Mouse (Mus musculus): ENCODE measurements around the gene Ppp2r2c. TPM values are rescaled to one million over a fixed set of nuclear protein-coding genes. Genes with fewer than 3 reads are reported as not detected.

The Ppp2r2c gene
- polyA plus RNA-seq (2015; fragmentation: Nextera tagmentation; extraction: Ambion mirVana), result 0.74 and 0.83 TPM in 2 replicates

GRCm38 (mm10) chr5:36868266-36869090, at the start of gene Ppp2r2c:
Ppp2r2c (plus strand) TSS chr5:36868513.
- Histone ChIP-seq H3K36me3 (no peaks in the 10 kb centered on the region), H3K4me1 (peaks cover 22% of the 10 kb centered on the region), H3K9ac (no peak within 1 kb of the TSS), H3K27ac (no peak within 1 kb of the TSS), H3K9me3 (no peaks in the 10 kb centered on the region), H3K4me3 (peak within 1 kb of the TSS; percentile 45), H3K4me2 (peak within 1 kb of the TSS; percentile 84), H3K27me3 (peaks cover 98% of the 10 kb centered on the region)
- ATAC-seq (ENCODE audit: insufficient number of reproducible peaks, low FRiP score, low TSS enrichment, low read depth), result no peak
- WGBS, result under 1% methylated on average over 85 of the region's 108 CpGs

GRCm38 (mm10) chr5:36819742-36820141, 48.6 kb upstream of the Ppp2r2c start:
- no peak for ATAC-seq (ENCODE audit: insufficient number of reproducible peaks, low FRiP score, low TSS enrichment, low read depth)

GRCm38 (mm10) chr5:36820142-36820541, 48.2 kb upstream of the Ppp2r2c start:
- H3K9me3 ChIP-seq, result no peaks in the 10 kb centered on the region
- H3K27ac ChIP-seq, result no peak overlapping the region
- no peaks in the 10 kb centered on the region for H3K4me1 ChIP-seq
- H3K27me3 ChIP-seq, result no peaks in the 10 kb centered on the region
- no peak overlapping the region for H3K4me2 ChIP-seq
- H3K4me3 ChIP-seq, result no peak overlapping the region
- no peak overlapping the region for H3K9ac ChIP-seq
- H3K36me3 ChIP-seq, result peaks cover 29% of the 10 kb centered on the region
- no peak for ATAC-seq (ENCODE audit: insufficient number of reproducible peaks, low FRiP score, low TSS enrichment, low read depth)
- WGBS, result 42% methylated on average over 6 of the region's 6 CpGs

More at GRCm38 (mm10) chr5:36819742-36820141, 48.6 kb upstream of the Ppp2r2c start:
- H3K27me3 ChIP-seq, result no peaks in the 10 kb centered on the region
- WGBS, result 82% methylated on average over 5 of the region's 5 CpGs
- H3K27ac ChIP-seq, result no peak overlapping the region
- no peak overlapping the region for H3K9ac ChIP-seq
- H3K36me3 ChIP-seq, result peaks cover 29% of the 10 kb centered on the region
- no peak overlapping the region for H3K4me2 ChIP-seq
- H3K4me3 ChIP-seq, result no peak overlapping the region
- H3K4me1 ChIP-seq, result no peaks in the 10 kb centered on the region
- H3K9me3 ChIP-seq, result no peaks in the 10 kb centered on the region

GRCm38 (mm10) chr5:36822907-36823306, 45.4 kb upstream of the Ppp2r2c start:
- H3K4me2 ChIP-seq, result no peak overlapping the region
- H3K9ac ChIP-seq, result no peak overlapping the region
- no peak for ATAC-seq (ENCODE audit: insufficient number of reproducible peaks, low FRiP score, low TSS enrichment, low read depth)
- no peak overlapping the region for H3K4me3 ChIP-seq
- H3K4me1 ChIP-seq, result no peaks in the 10 kb centered on the region
- H3K27me3 ChIP-seq, result no peaks in the 10 kb centered on the region
- 80% methylated on average over 4 of the region's 4 CpGs for WGBS
- H3K36me3 ChIP-seq, result peaks cover 25% of the 10 kb centered on the region
- no peak overlapping the region for H3K27ac ChIP-seq
- H3K9me3 ChIP-seq, result no peaks in the 10 kb centered on the region

GRCm38 (mm10) chr5:36829098-36829497, 39.2 kb upstream of the Ppp2r2c start:
- Histone ChIP-seq H3K4me2 (no peak overlapping the region), H3K9ac (no peak overlapping the region), H3K4me3 (no peak overlapping the region), H3K36me3 (peaks cover 2% of the 10 kb centered on the region; the same call in 1 of the 2 replicates), H3K27me3 (no peaks in the 10 kb centered on the region), H3K9me3 (no peaks in the 10 kb centered on the region), H3K4me1 (peaks cover 13% of the 10 kb centered on the region), H3K27ac (no peak overlapping the region)
- ATAC-seq (ENCODE audit: insufficient number of reproducible peaks, low FRiP score, low TSS enrichment, low read depth), result no peak
- WGBS, result 80% methylated on average over 4 of the region's 4 CpGs

- no peaks in the 10 kb centered on the region for H3K27me3 ChIP-seq
- peak; percentile 66; the same call in 1 of the 2 replicates for ATAC-seq (ENCODE audit: insufficient number of reproducible peaks, low FRiP score, low TSS enrichment, low read depth)
- H3K9me3 ChIP-seq, result no peaks in the 10 kb centered on the region
- H3K4me1 ChIP-seq, result peaks cover 13% of the 10 kb centered on the region
- WGBS, result 3% methylated on average over 46 of the region's 46 CpGs
- no peak within 1 kb of the TSS for H3K27ac ChIP-seq
- H3K4me3 ChIP-seq, result peak within 1 kb of the TSS; percentile 54
- no peaks in the 10 kb centered on the region for H3K36me3 ChIP-seq
- H3K4me2 ChIP-seq, result peak within 1 kb of the TSS; percentile 86
- H3K9ac ChIP-seq, result peak within 1 kb of the TSS; percentile 55
Observed at GRCm38 (mm10) chr5:36829913-36830879, 38.1 kb upstream of the Ppp2r2c start, which contains the start of gene Man2b2. Man2b2 (minus strand) TSS chr5:36830653.

GRCm38 (mm10) chr5:36831272-36831671, 37.0 kb upstream of the Ppp2r2c start:
- H3K27ac ChIP-seq, result no peak overlapping the region
- no peaks in the 10 kb centered on the region for H3K27me3 ChIP-seq
- no peak for ATAC-seq (ENCODE audit: insufficient number of reproducible peaks, low FRiP score, low TSS enrichment, low read depth)
- H3K4me1 ChIP-seq, result peaks cover 13% of the 10 kb centered on the region
- H3K4me2 ChIP-seq, result no peak overlapping the region
- no peak overlapping the region for H3K9ac ChIP-seq
- no peak overlapping the region for H3K4me3 ChIP-seq
- no peaks in the 10 kb centered on the region for H3K36me3 ChIP-seq
- no peaks in the 10 kb centered on the region for H3K9me3 ChIP-seq
- 59% methylated on average over 7 of the region's 7 CpGs for WGBS

- Histone ChIP-seq H3K4me3 (no peak overlapping the region), H3K4me1 (no peaks in the 10 kb centered on the region), H3K27ac (no peak overlapping the region), H3K9me3 (no peaks in the 10 kb centered on the region), H3K9ac (no peak overlapping the region), H3K27me3 (no peaks in the 10 kb centered on the region), H3K4me2 (no peak overlapping the region), H3K36me3 (no peaks in the 10 kb centered on the region)
- ATAC-seq (ENCODE audit: insufficient number of reproducible peaks, low FRiP score, low TSS enrichment, low read depth), result no peak
- WGBS, result 1% methylated on average over 6 of the region's 6 CpGs
Observed at GRCm38 (mm10) chr5:36835933-36836332, 32.4 kb upstream of the Ppp2r2c start.

GRCm38 (mm10) chr5:36839032-36839431, 29.3 kb upstream of the Ppp2r2c start:
- no peak for ATAC-seq (ENCODE audit: insufficient number of reproducible peaks, low FRiP score, low TSS enrichment, low read depth)
- Histone ChIP-seq H3K4me3 (no peak overlapping the region), H3K9me3 (no peaks in the 10 kb centered on the region), H3K36me3 (no peaks in the 10 kb centered on the region), H3K9ac (no peak overlapping the region), H3K4me2 (no peak overlapping the region), H3K4me1 (0 out of 2 replicates have a peak, but pooled peaks cover 3% of the 10 kb centered on the region), H3K27me3 (no peaks in the 10 kb centered on the region), H3K27ac (no peak overlapping the region)
- WGBS, result 83% methylated on average over 2 of the region's 2 CpGs

GRCm38 (mm10) chr5:36839602-36840001, 28.7 kb upstream of the Ppp2r2c start:
- Histone ChIP-seq H3K27me3 (no peaks in the 10 kb centered on the region), H3K9ac (no peak overlapping the region), H3K27ac (no peak overlapping the region), H3K4me2 (no peak overlapping the region), H3K4me3 (no peak overlapping the region), H3K36me3 (no peaks in the 10 kb centered on the region), H3K4me1 (0 out of 2 replicates have a peak, but pooled peaks cover 3% of the 10 kb centered on the region), H3K9me3 (no peaks in the 10 kb centered on the region)
- ATAC-seq (ENCODE audit: insufficient number of reproducible peaks, low FRiP score, low TSS enrichment, low read depth), result no peak
- WGBS, result 41% methylated on average over 8 of the region's 8 CpGs

GRCm38 (mm10) chr5:36840092-36840491, 28.2 kb upstream of the Ppp2r2c start:
- Histone ChIP-seq H3K36me3 (no peaks in the 10 kb centered on the region), H3K27me3 (no peaks in the 10 kb centered on the region), H3K9me3 (no peaks in the 10 kb centered on the region), H3K4me1 (0 out of 2 replicates have a peak, but pooled peaks cover 3% of the 10 kb centered on the region), H3K4me2 (no peak overlapping the region), H3K9ac (no peak overlapping the region), H3K27ac (no peak overlapping the region), H3K4me3 (no peak overlapping the region)
- 76% methylated on average over 7 of the region's 7 CpGs for WGBS
- no peak for ATAC-seq (ENCODE audit: insufficient number of reproducible peaks, low FRiP score, low TSS enrichment, low read depth)
